Mouse (Mus musculus): Measurements from ENCODE around the gene Ccdc110. TPM values are rescaled to one million over a fixed set of nuclear protein-coding genes. Genes with fewer than 3 reads are reported as not detected.

Ccdc110 gene
- polyA plus RNA-seq, 1 experiment, result not detected

GRCm38 (mm10) chr8:45970894-45971293, 36.5 kb downstream of the Ccdc110 start:
- Histone ChIP-seq H3K4me1 (ENCODE audit: control insufficient read depth) (peaks cover 19% of the 10 kb centered on the region), H3K9me3 (ENCODE audit: control insufficient read depth, low read length) (peaks cover 4% of the 10 kb centered on the region)
- TF ChIP-seq GATA1 (IDR thresholded peaks at IDR 0.05; ENCODE audit: low read length) (no peak), TAL1 (IDR thresholded peaks at IDR 0.05; ENCODE audit: low read length) (no peak)

GRCm38 (mm10) chr8:45973988-45974505, 39.6 kb downstream of the Ccdc110 start:
- Histone ChIP-seq H3K4me1 (ENCODE audit: control insufficient read depth) (peaks cover 25% of the 10 kb centered on the region), H3K36me3 (ENCODE audit: control insufficient read depth) (peaks cover 16% of the 10 kb centered on the region), H3K27me3 (ENCODE audit: control insufficient read depth) (no peaks in the 10 kb centered on the region), H3K9me3 (ENCODE audit: control insufficient read depth, low read length) (peaks cover 11% of the 10 kb centered on the region), H3K4me3 (replicated peaks) (peak overlapping the region; percentile 68)
- TF ChIP-seq GATA1 (IDR thresholded peaks at IDR 0.05; ENCODE audit: low read length) (no peak), TAL1 (IDR thresholded peaks at IDR 0.05; ENCODE audit: low read length) (no peak)

More at GRCm38 (mm10) chr8:45970894-45971293, 36.5 kb downstream of the Ccdc110 start:
- Histone ChIP-seq H3K36me3 (ENCODE audit: control insufficient read depth) (no peaks in the 10 kb centered on the region; the same call in 1 of the 2 replicates), H3K4me3 (replicated peaks) (no peak overlapping the region), H3K27me3 (ENCODE audit: control insufficient read depth) (no peaks in the 10 kb centered on the region)

- TF ChIP-seq TAL1 (IDR thresholded peaks at IDR 0.05; ENCODE audit: low read length) (no peak), GATA1 (IDR thresholded peaks at IDR 0.05; ENCODE audit: low read length) (no peak)
- peak within 1 kb of the TSS; percentile 68 for H3K4me3 ChIP-seq (replicated peaks)
- no peaks in the 10 kb centered on the region for H3K27me3 ChIP-seq (ENCODE audit: control insufficient read depth)
- peaks cover 11% of the 10 kb centered on the region for H3K9me3 ChIP-seq (ENCODE audit: control insufficient read depth, low read length)
- H3K36me3 ChIP-seq (ENCODE audit: control insufficient read depth), result peaks cover 22% of the 10 kb centered on the region
- H3K4me1 ChIP-seq (ENCODE audit: control insufficient read depth), result peaks cover 25% of the 10 kb centered on the region
These were observed 40.9 kb downstream of the Ccdc110 start, which contains the start of the genes 1700029J07Rik and Ufsp2 for GRCm38 (mm10) chr8:45975126-45975836. 1700029J07Rik (minus strand) TSS chr8:45975252. Ufsp2 (plus strand) TSS chr8:45975528.

- TF ChIP-seq TAL1 (IDR thresholded peaks at IDR 0.05; ENCODE audit: low read length), result no peak
- no peak for TF ChIP-seq GATA1 (IDR thresholded peaks at IDR 0.05; ENCODE audit: low read length)
- Histone ChIP-seq H3K36me3 (ENCODE audit: control insufficient read depth) (peaks cover 27% of the 10 kb centered on the region), H3K9me3 (ENCODE audit: control insufficient read depth, low read length) (peaks cover 8% of the 10 kb centered on the region), H3K4me3 (replicated peaks) (peak overlapping the region; percentile 68), H3K27me3 (ENCODE audit: control insufficient read depth) (no peaks in the 10 kb centered on the region), H3K4me1 (ENCODE audit: control insufficient read depth) (peaks cover 25% of the 10 kb centered on the region)
These were observed 41.5 kb downstream of the Ccdc110 start for GRCm38 (mm10) chr8:45975837-45976468.

- Histone ChIP-seq H3K27me3 (ENCODE audit: control insufficient read depth) (no peaks in the 10 kb centered on the region), H3K4me3 (replicated peaks) (no peak overlapping the region), H3K4me1 (ENCODE audit: control insufficient read depth) (peaks cover 6% of the 10 kb centered on the region), H3K36me3 (ENCODE audit: control insufficient read depth) (peaks cover 72% of the 10 kb centered on the region), H3K9me3 (ENCODE audit: control insufficient read depth, low read length) (no peaks in the 10 kb centered on the region)
- TF ChIP-seq TAL1 (IDR thresholded peaks at IDR 0.05; ENCODE audit: low read length) (no peak), GATA1 (IDR thresholded peaks at IDR 0.05; ENCODE audit: low read length) (no peak)
These were observed 52.2 kb downstream of the Ccdc110 start for GRCm38 (mm10) chr8:45986665-45987064.

- Histone ChIP-seq H3K9me3 (ENCODE audit: control insufficient read depth, low read length) (no peaks in the 10 kb centered on the region), H3K4me1 (ENCODE audit: control insufficient read depth) (peaks cover 6% of the 10 kb centered on the region), H3K36me3 (ENCODE audit: control insufficient read depth) (peaks cover 64% of the 10 kb centered on the region), H3K27me3 (ENCODE audit: control insufficient read depth) (no peaks in the 10 kb centered on the region), H3K4me3 (replicated peaks) (no peak overlapping the region)
- no peak for TF ChIP-seq GATA1 (IDR thresholded peaks at IDR 0.05; ENCODE audit: low read length)
- TF ChIP-seq TAL1 (IDR thresholded peaks at IDR 0.05; ENCODE audit: low read length), result 0 out of 3 replicates have a peak, but pooled peaks have one; percentile 13
These were observed 53.8 kb downstream of the Ccdc110 start for GRCm38 (mm10) chr8:45988189-45988588.

- H3K27me3 ChIP-seq (ENCODE audit: control insufficient read depth), result no peaks in the 10 kb centered on the region
- no peaks in the 10 kb centered on the region for H3K9me3 ChIP-seq (ENCODE audit: control insufficient read depth, low read length)
- TF ChIP-seq TAL1 (IDR thresholded peaks at IDR 0.05; ENCODE audit: low read length) (no peak), GATA1 (IDR thresholded peaks at IDR 0.05; ENCODE audit: low read length) (no peak)
- H3K4me1 ChIP-seq (ENCODE audit: control insufficient read depth), result peaks cover 6% of the 10 kb centered on the region
- no peak overlapping the region for H3K4me3 ChIP-seq (replicated peaks)
- H3K36me3 ChIP-seq (ENCODE audit: control insufficient read depth), result peaks cover 62% of the 10 kb centered on the region
These were observed 56.4 kb downstream of the Ccdc110 start for GRCm38 (mm10) chr8:45990631-45991310.

Other genes with a start within 250 kb of the Ccdc110 start
- gene Pdlim3, start 49.2 kb upstream of the Ccdc110 start, polyA plus RNA-seq (2012), result not detected in 2 replicates
- 0.03 TPM in 1 of 2 replicates, not detected in the other for gene 1700029J07Rik, start 40.6 kb downstream of the Ccdc110 start, polyA plus RNA-seq (2012)
- gene Ufsp2, start 40.9 kb downstream of the Ccdc110 start, polyA plus RNA-seq (2012), result 0.07 and 0.20 TPM in 2 replicates
- gene Lrp2bp, start 64.7 kb downstream of the Ccdc110 start, polyA plus RNA-seq (2012), result not detected in 2 replicates
- 0.30 and 0.45 TPM in 2 replicates for gene Ankrd37, start 71.1 kb downstream of the Ccdc110 start, polyA plus RNA-seq (2012)
- 0.07 and 0.15 TPM in 2 replicates for gene Cfap97, start 217.2 kb downstream of the Ccdc110 start, polyA plus RNA-seq (2012)
- gene Snx25, start 217.5 kb downstream of the Ccdc110 start, polyA plus RNA-seq (2012), result 0.32 and 0.38 TPM in 2 replicates

Data from erythroblast, embryonic 14.5 days (primary cell).